Mouse (Mus musculus) retina, postnatal 1 day (tissue): ENCODE data around the gene Rundc3a.
"Not testable (repeated sequence)": the region's sequence is repeated elsewhere in the genome, so short reads cannot be mapped to it uniquely, and the experiment has no call there.

Experiments used
- DNase-seq: peaks from one replicate; pipeline ENCODE4 v3.0.0-alpha.2; 2012

The Rundc3a gene

DNA sequence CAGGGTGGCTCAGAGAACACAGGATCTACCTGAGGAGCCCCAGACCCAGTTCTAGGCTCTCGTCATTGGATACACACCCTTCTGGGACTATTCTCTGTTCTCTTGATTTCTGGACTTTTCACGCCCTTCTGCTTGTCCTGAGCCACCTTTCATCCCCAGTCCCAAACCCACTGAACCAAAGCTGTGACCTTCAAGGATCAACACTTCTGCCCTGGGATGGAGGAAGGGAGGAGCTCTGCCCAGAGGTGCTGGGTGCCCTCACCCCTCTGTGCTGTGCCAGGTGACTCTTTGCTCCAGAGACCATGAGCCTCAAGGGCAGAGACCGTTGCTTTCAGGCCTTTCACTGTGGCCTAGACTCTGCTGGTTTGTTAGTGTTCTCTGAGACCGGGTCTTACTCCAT lies 23.9 kb upstream of the Rundc3a start:
- no peak for DNase-seq

GRCm38 (mm10) chr11:102370285-102370684 lies 22.9 kb upstream of the Rundc3a start:
- no peak for DNase-seq

DNA sequence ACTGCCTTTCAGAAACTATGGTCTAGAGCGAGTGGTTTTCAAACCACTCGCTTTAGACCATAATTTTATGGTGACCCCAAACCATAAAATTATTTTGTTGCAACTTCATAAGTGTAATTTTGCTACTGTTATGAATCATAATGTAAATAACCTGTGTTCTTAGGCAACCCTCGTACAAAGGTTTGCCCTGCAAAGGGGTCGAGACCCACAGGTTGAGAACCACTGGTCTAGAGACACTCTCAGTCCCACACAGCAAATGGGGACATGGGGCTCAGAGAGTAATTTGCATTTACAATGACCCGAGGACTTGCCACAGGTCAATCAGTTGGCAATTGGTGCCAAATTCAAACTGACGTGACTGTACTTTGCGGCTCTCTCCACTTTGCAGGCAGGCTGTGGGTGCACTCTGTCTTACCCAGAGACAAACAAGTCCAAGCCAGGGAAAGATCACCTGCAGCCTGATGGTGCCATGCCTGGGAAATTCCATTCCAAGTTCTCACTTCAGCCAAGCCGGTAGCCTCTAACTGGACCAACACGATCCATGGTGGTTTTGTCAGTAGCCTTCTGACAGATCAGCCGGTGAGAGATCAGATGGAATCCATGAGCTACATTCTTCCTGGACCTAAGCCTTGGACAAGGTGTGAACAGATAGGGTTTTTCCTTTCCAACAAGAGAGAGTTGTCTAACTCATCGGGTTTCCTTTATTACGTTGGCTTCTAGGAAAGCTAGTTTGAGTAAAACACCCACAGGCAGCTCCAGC lies 21.1 kb upstream of the Rundc3a start:
- DNase-seq = no peak

DNA sequence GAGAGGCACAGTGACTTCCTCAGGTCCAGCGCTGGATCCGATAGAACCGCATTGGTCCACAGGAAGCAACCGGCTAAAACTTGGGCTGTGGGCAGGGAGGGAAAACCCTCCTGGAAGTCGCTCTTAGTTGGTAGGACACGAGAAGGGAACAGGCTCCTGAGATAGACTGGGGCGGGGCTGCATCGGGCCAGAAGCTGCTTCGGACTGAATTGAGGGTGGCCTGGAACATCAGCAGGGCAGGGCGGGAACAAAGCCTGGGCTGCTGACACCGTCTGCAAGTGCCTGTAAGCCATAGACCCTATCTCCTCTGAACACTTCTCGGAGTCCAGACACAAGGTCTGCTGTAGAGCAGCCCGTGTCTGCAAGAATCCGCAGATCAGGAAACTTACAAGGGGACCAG lies 20.3 kb upstream of the Rundc3a start:
- no peak for DNase-seq

- DNase-seq = no peak
Observed at GRCm38 (mm10) chr11:102373646-102374045, 19.6 kb upstream of the Rundc3a start.

GRCm38 (mm10) chr11:102374108-102374725 lies 19.0 kb upstream of the Rundc3a start:
- no peak for DNase-seq

- DNase-seq = peak; percentile 58
Observed at GRCm38 (mm10) chr11:102375196-102376173, 17.7 kb upstream of the Rundc3a start.

GRCm38 (mm10) chr11:102376196-102376835 lies 16.9 kb upstream of the Rundc3a start:
- no peak for DNase-seq

GRCm38 (mm10) chr11:102377186-102377585 lies 16.0 kb upstream of the Rundc3a start:
- DNase-seq = no peak

DNA sequence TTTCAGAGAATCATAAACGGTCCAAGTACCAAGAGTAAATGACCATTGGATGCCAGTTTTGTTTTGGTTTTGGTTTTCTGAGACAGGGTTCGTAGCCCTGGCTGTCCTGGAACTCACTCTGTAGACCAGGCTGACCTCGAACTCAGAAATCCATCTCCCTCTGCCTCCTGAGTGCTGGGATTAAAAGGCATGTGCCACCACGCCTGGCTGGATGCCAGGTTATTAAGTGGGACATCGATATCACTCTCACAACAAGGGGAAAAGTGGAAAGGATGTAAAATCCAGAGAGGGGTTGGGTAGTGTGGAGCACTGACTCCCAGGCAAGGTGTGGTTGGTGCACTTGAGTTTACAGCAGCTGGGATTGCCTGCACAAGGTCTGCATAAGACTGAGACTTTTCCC lies 13.1 kb upstream of the Rundc3a start:
- no peak for DNase-seq

GRCm38 (mm10) chr11:102381341-102382100 lies 11.7 kb upstream of the Rundc3a start:
- DNase-seq = no peak

- no peak for DNase-seq
Observed at GRCm38 (mm10) chr11:102382794-102383193, 10.4 kb upstream of the Rundc3a start.

DNA sequence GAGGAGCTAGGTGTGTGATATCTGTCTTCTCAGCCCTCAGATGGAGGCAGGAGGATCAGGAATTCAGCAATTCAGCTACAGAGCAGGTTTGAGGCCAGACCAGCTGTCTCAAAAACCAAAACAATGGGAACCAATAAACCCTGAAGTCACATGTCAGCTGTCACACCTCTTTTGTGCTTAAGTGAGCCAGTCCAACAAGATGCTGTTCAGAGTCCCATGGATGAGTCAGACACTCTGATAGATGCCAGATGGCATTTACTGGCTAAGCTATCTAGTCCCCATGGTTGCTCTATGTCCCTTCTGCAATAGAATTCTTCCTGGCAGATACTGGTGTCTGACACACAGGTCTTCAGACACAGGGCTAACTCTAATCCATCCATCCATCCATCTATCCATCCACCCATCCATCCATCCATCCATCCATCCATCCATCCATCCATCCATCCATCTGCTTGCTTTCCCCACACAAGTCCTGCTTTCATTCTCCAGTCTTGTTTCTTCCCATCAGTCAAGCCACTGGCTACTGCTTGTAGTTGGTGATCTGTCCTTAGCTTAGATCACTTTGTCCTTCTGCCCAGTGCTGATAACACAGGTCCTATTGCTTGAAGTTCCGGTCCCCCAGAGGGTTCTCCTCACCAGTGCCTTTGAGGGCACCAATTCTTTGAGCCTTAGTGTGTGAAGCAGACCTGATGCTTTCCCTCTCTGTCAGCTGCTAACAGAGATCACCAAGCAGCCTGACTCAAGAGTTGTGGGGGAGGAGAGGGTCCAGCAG lies 9.7 kb upstream of the Rundc3a start:
- DNase-seq = no peak

DNA sequence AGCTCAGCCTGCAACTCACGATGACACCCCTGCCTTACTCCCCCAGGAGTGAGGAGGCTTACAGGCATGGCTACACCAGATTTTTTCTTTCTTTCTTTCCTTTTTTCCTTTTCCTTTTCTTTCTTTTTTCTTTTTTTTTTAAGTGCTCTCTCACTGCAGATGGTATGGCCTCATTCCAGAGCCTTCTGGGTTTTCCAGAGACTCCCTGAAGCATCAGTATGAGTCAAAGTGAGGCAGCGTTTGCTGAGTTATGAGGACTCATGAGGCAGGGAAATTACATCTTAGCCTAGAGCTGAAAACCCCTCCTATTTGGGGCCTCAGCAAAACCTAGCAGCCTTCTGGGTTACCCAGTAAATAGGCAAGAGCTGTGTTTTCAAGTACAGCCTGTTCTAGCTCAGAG lies 8.8 kb upstream of the Rundc3a start:
- DNase-seq = no peak

GRCm38 (mm10) chr11:102385075-102385474 lies 8.1 kb upstream of the Rundc3a start:
- DNase-seq = no peak

GRCm38 (mm10) chr11:102386121-102386520 lies 7.1 kb upstream of the Rundc3a start:
- no peak for DNase-seq

DNA sequence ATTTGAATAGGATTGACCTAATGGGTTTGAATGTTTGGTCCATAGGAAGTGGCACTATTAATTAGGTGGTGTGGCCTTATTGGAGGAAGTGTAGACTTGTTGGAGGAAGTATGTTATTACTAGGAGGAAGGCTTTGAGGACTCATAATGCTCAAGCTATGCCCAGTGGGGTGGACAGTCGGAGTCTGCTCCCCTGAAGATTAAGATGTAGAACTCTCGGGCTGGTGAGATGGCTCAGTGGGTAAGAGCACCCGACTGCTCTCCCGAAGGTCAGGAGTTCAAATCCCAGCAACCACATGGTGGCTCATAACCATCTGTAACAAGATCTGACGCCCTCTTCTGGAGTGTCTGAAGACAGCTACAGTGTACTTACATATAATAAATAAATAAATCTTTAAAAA lies 3.8 kb upstream of the Rundc3a start:
- DNase-seq = not testable (repeated sequence)

- no peak for DNase-seq
Observed at GRCm38 (mm10) chr11:102392441-102393237, 564 bp upstream of the Rundc3a start.

DNA sequence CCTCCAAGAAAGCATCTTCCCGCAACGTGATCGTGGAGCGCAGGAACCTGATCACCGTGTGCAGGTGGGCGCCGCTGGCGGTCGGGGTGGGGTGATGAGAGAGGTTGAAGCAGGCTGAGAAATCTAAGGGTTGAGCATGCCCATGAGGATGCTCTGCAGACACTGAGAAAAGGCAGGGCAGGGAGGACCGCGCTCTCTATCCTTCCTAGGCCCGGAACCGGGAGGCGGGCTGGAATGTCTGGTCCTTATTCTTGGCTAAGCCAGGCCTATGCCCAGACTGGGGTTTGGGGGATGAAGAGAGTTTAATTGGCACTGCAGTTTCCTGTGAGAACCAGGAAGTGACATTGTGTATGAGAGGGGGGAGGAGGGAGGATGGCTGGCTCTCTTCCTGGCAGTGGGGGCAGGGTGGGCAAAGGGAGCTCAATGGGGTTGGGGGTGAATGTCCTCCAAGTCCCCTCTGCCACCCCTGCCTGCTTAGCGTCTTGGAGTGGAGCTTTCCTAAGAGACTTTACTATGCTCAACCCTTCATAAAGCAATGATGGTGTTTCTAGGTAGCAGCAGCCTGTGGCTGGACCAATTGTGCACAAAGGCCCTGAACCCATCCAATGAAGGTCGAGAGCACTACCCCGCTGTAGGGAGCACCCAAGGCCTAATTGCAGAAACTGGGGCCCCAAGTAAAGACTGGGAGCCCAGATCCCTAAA lies 667 bp downstream of the Rundc3a start:
- DNase-seq = peak; percentile 72
